Mouse (Mus musculus) cerebellum, adult 2 months (tissue): Measurements from ENCODE around the gene Hhipl1. TPM values are rescaled to one million over a fixed set of nuclear protein-coding genes. Genes with fewer than 3 reads are reported as not detected.
A peak's percentile ranks its signal among the peaks of the same experiment; 100 is the strongest.

Experiments
- DNase-seq, 2 experiments: peaks; one replicate each; pipeline ENCODE4 v3.0.0; 2021
- H3K27ac ChIP-seq: fragments of 200-500 bp; 2 replicates; pipeline ENCODE4 v1.5.1; 2012; ENCODE audit warnings: low read length, control low read depth, inconsistent platforms; ENCODE audit not compliant: insufficient read depth
- H3K27me3 ChIP-seq: fragments of 200-500 bp; 2 replicates; pipeline ENCODE4 v1.6.1; 2012; ENCODE audit warnings: inconsistent platforms, mild to moderate bottlenecking, low read length, moderate library complexity; ENCODE audit not compliant: control insufficient read depth, insufficient read depth
- H3K4me1 ChIP-seq: fragments of 200-500 bp; 2 replicates; pipeline ENCODE4 v1.6.1; 2011; ENCODE audit warnings: low read length; ENCODE audit not compliant: control insufficient read depth, insufficient read depth
- H3K4me3 ChIP-seq: fragments of 200-500 bp; replicated peaks from 2 replicates; pipeline ENCODE3; 2011; ENCODE audit warnings: mild to moderate bottlenecking, low read depth, low read length, control low read depth; ENCODE audit not compliant: insufficient read depth
- CTCF ChIP-seq: fragments of 200-500 bp; IDR thresholded peaks from 2 replicates; pipeline ENCODE4 v1.5.1; 2011; ENCODE audit warnings: low read depth, mild to moderate bottlenecking, control low read depth, low read length, moderate library complexity, borderline replicate concordance; ENCODE audit not compliant: insufficient read depth
- POLR2A ChIP-seq: fragments of 200-500 bp; IDR thresholded peaks from 2 replicates; pipeline ENCODE4 v1.6.1; 2011; ENCODE audit warnings: low read length, control low read depth, borderline replicate concordance; ENCODE audit not compliant: insufficient read depth
- WGBS: fragments of 180-500 bp; shearing (Covaris S2); methylation state at CpG from one replicate; pipeline ENCODE4 v1.1.7; 2018; 5-methylcytosine and 5-hydroxymethylcytosine counted together
- polyA plus RNA-seq: library from polyadenylated mRNA; depleted of rRNA; stranded (reverse); fragments of >200 nt; gene quantifications from 2 replicates; pipeline ENCODE4 v1.2.3, GENCODE M21; 2012

The Hhipl1 gene
- polyA plus RNA-seq, 1 experiment: 4.8 TPM

- no peak for DNase-seq
- peaks cover 10% of the 10 kb centered on the region for H3K4me1 ChIP-seq
- H3K27ac ChIP-seq: no peak overlapping the region
- TF ChIP-seq POLR2A (no peak), CTCF (no peak)
- WGBS: 72% methylated on average over 11 of the region's 11 CpGs
- H3K27me3 ChIP-seq: no peaks in the 10 kb centered on the region
- H3K4me3 ChIP-seq: no peak overlapping the region
These were observed 20.7 kb upstream of the Hhipl1 start for GRCm38 (mm10) chr12:108285225-108286011.

- TF ChIP-seq CTCF: no peak
- no peak for TF ChIP-seq POLR2A
- Histone ChIP-seq H3K27ac (no peak overlapping the region), H3K4me1 (peaks cover 10% of the 10 kb centered on the region), H3K4me3 (no peak overlapping the region), H3K27me3 (no peaks in the 10 kb centered on the region)
- 76% methylated on average over 4 of the region's 4 CpGs for WGBS
- peak in 1 of 2 experiments; percentile 24 for DNase-seq
These were observed 19.7 kb upstream of the Hhipl1 start for GRCm38 (mm10) chr12:108286381-108286780.

- 23% methylated on average over 8 of the region's 8 CpGs for WGBS
- Histone ChIP-seq H3K27me3 (no peaks in the 10 kb centered on the region), H3K4me1 (peaks cover 10% of the 10 kb centered on the region), H3K4me3 (no peak overlapping the region), H3K27ac (no peak overlapping the region)
- TF ChIP-seq POLR2A (no peak), CTCF (no peak)
- peak; percentile 59 to 82 for DNase-seq
These were observed 19.1 kb upstream of the Hhipl1 start for GRCm38 (mm10) chr12:108287011-108287410.

- Histone ChIP-seq H3K4me1 (peaks cover 12% of the 10 kb centered on the region), H3K27ac (no peak overlapping the region), H3K27me3 (no peaks in the 10 kb centered on the region), H3K4me3 (no peak overlapping the region)
- TF ChIP-seq CTCF: no peak
- TF ChIP-seq POLR2A: no peak
- WGBS: 19% methylated on average over 19 of the region's 19 CpGs
- DNase-seq: peak in 1 of 2 experiments; percentile 24
These were observed 17.8 kb upstream of the Hhipl1 start for GRCm38 (mm10) chr12:108288127-108288880.

GRCm38 (mm10) chr12:108292419-108292818 lies 13.7 kb upstream of the Hhipl1 start:
- WGBS: 41% methylated on average over 9 of the region's 9 CpGs
- DNase-seq: peak; percentile 36 to 43
- no peaks in the 10 kb centered on the region for H3K27me3 ChIP-seq
- no peak overlapping the region for H3K4me3 ChIP-seq
- no peak overlapping the region for H3K27ac ChIP-seq
- TF ChIP-seq POLR2A (no peak), CTCF (no peak)
- peaks cover 2% of the 10 kb centered on the region; the same call in 1 of the 2 replicates for H3K4me1 ChIP-seq

DNA sequence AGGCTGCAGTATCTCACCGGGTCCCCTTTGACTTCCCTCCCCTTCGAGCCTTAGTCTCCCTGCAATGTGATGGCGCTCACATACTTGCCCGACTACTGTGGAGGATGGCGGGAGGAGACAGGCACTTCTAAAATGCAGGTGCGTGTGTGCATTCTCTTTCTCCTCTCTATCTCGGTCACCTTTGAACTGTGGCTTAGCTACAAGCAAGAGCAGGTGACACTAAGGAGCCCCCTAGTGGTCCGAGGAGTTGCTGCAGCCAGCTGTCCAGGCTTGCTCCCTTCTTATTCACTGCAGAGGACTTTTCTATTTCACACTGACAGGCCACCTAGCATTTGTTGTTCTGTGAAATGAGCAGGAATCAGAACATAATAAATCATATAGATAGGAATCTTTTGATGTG lies 13.1 kb upstream of the Hhipl1 start:
- Histone ChIP-seq H3K4me1 (peaks cover 2% of the 10 kb centered on the region; the same call in 1 of the 2 replicates), H3K4me3 (no peak overlapping the region), H3K27ac (no peak overlapping the region), H3K27me3 (no peaks in the 10 kb centered on the region)
- peak; percentile 77 to 85 for DNase-seq
- no peak for TF ChIP-seq POLR2A
- peak; percentile 95 for TF ChIP-seq CTCF
- 10% methylated on average over 8 of the region's 8 CpGs for WGBS

- no peak for DNase-seq
- no peak overlapping the region for H3K4me3 ChIP-seq
- 44% methylated on average over 3 of the region's 3 CpGs for WGBS
- H3K4me1 ChIP-seq: peaks cover 2% of the 10 kb centered on the region; the same call in 1 of the 2 replicates
- H3K27me3 ChIP-seq: no peaks in the 10 kb centered on the region
- no peak overlapping the region for H3K27ac ChIP-seq
- TF ChIP-seq POLR2A: no peak
- TF ChIP-seq CTCF: no peak
These were observed 11.4 kb upstream of the Hhipl1 start for GRCm38 (mm10) chr12:108294620-108295019.

GRCm38 (mm10) chr12:108297033-108297432 lies 9.0 kb upstream of the Hhipl1 start:
- 79% methylated on average over 6 of the region's 6 CpGs for WGBS
- peaks cover 2% of the 10 kb centered on the region; the same call in 1 of the 2 replicates for H3K4me1 ChIP-seq
- H3K27me3 ChIP-seq: no peaks in the 10 kb centered on the region
- no peak overlapping the region for H3K4me3 ChIP-seq
- TF ChIP-seq POLR2A (no peak), CTCF (peak; percentile 42; the same call in 1 of the 2 replicates)
- H3K27ac ChIP-seq: no peak overlapping the region
- DNase-seq: no peak
